Mouse (Mus musculus) splenic B cell, adult 2 months (primary cell): Measurements from ENCODE around the gene B4galt2.

Experiments used
- DNase-seq: peaks from one replicate; pipeline ENCODE4 v3.0.0-alpha.2; 2011; ENCODE audit warnings: low read depth, low spot score
- H3K27me3 ChIP-seq: 2 replicates; pipeline ENCODE4 v1.6.1; 2012; ENCODE audit warnings: mild to moderate bottlenecking, low read length, moderate library complexity, mixed read lengths; ENCODE audit not compliant: control insufficient read depth, poor library complexity, insufficient read depth, severe bottlenecking
- H3K36me3 ChIP-seq: 2 replicates; pipeline ENCODE4 v1.6.1; 2012; ENCODE audit warnings: mild to moderate bottlenecking, low read length, moderate library complexity, mixed read lengths; ENCODE audit not compliant: control insufficient read depth, poor library complexity, insufficient read depth, severe bottlenecking

The B4galt2 gene

DNA sequence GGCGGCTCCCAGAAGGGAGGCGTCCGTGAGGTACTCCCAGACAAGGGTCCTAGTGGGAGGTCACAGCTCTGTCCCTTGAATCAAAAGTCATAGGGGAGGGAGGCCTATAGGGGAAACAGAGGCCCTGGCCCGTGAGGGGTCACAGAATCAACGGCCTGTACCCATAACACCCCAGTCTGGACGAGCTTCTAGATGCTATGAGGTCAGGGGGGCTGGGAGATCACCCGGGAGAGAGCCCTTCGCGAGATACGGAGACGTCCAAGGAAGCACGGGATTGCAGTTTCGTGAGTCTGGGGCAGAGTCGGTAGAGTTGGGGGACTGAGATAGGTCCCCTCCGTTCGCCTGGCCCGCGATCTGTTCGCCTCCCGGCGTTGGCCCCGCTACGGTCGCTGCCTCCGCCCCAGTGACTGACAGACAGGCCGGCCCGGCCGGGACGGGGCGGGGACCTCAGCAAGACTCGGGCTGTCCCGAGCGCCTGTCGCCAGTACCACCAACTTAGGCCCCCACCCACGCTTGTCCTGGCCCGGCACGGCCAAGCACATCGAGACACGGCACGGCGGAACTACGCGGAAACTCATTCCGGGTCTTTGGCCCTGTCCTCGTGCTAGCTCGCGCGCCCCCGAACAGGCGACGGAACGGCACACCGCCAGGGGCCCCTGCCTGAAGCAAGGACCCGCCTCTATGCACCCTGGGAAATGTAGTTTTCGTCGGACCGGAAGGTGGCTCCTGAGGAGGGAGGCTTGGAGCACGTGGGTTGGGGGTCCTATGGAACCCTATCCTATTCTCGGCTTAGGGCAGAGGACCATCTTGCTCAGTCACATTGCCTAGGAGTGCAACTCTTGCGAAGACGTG, 31.5 kb upstream of the B4galt2 start, which contains the start of gene Ipo13:
Gene Ipo13, minus strand, starts transcription at position 409 of the 852 bp plus-strand sequence.
- DNase-seq, result peak; percentile 93
- Histone ChIP-seq H3K36me3 (no peaks in the 10 kb centered on the region; the same call in 1 of the 2 replicates), H3K27me3 (no peaks in the 10 kb centered on the region)

DNA sequence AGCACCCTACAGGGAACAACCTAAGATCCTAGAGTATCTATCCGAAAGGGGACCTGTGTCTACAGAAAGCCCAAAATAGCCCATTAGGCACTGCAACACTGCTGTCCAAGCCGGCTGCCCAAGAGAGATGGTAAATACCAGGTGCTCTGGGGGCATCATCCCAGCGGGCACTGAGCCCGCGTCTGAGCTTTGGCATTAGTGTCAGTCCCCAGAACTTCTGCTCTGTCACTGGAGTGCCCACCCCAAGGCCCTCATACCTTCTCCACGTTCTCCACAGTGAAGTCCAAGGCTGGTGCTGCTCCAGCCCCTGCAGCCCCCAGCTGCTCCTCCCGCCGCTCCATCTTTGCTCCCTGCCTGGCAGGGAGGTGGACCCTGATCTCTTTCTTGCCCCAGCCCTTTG, 30.7 kb upstream of the B4galt2 start:
- DNase-seq, result no peak
- Histone ChIP-seq H3K27me3 (no peaks in the 10 kb centered on the region), H3K36me3 (no peaks in the 10 kb centered on the region; the same call in 1 of the 2 replicates)

DNA sequence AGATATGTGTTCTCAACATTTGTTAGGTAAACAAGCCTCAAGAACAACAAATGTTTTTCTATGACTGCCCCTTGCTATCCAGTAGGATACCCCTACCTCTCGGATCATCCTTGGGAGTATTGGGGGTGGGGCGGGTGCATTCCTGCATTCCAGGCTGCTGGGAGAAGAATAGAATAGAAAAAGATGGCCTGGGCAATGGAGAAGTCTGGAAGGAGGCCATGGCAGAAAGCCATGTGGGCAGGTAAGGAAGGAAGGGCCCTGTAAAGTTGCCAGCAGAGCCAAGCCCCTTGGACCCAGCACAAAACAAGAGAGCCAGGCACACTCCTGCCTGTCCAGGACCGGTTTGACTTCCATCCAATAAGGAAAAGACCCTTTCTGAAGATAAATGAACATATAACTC, 30.1 kb upstream of the B4galt2 start:
- no peak for DNase-seq
- H3K36me3 ChIP-seq, result no peaks in the 10 kb centered on the region; the same call in 1 of the 2 replicates
- H3K27me3 ChIP-seq, result no peaks in the 10 kb centered on the region

DNA sequence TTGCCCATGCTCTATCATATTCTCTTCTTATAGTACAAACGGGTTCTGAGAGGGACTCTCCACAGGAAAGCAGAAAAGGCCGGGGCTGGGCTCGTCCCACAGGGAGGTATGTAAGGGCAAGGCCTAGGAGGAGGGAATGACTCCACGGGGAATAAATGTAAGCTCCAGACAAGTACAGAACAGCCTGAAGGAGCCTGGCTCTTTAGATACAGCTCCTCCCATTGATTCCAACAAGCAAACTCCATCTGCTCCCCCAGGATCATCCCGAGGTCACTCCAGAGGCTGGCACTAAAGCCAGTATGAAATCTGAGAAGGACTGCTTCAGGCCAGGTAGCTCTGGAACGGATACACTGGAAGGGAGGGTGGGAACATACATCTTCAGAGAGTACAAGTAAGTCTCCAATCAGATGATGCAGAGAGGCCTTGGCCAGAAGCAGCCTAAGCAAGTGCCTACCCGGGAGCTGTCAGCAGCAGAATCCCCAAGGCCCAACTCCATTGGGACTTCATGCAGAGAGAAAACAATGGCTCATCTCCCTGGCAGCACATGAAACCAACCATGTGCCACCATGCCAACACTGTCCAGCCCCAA, 29.5 kb upstream of the B4galt2 start:
- Histone ChIP-seq H3K27me3 (no peaks in the 10 kb centered on the region), H3K36me3 (no peaks in the 10 kb centered on the region; the same call in 1 of the 2 replicates)
- DNase-seq, result no peak

DNA sequence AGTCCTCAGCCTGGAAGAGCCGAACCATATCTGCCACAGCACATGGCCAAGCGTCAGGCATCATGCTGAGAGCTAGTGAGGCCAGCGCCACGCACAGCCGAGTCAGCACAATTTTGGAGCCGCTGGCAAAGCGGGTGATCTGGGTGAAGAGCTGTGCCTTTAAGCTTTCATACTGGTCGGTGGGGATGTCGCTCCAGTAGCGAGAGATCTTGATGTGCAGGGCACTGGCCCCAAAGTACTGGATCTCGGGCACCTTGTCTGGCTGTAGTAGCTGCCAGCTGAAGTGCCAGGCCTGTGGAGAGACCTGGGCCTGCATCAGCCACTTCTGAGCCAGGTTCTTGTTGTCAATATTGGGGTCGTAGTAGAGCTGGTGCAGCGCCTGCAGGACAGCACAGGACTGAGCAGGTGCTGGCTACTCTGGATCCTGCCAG, 28.9 kb upstream of the B4galt2 start:
- no peak for DNase-seq
- no peaks in the 10 kb centered on the region for H3K27me3 ChIP-seq
- no peaks in the 10 kb centered on the region; the same call in 1 of the 2 replicates for H3K36me3 ChIP-seq

DNA sequence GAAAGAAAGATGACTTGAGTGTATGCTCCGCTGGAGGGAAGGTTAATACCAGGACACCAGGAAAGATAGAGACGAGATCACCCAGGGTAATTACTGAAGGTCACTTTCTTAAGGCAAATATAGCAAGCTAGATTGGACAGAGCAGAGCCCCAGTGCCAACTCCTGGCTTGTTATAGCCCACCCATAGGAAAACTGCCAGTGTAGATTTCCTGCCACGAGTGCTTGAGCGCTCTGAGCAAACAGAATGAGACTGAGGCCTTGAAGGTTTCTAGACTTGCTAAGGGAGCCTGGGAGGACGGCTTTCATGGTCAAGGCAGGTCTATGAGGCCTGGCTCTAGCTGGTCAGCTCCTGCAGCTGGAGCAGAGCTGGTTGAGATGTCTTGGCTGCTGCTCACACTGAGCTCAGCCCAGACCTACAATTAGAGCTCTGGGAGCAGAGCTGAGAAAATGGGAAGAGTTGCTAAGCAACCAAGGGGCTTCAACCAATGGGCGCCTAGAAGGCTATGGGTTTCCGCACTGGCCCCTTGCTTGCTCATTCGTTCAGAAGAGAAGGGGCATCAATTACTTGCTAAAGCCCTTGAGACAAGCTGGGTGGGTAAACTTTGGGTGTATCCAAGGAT, 25.7 kb upstream of the B4galt2 start:
- Histone ChIP-seq H3K27me3 (no peaks in the 10 kb centered on the region), H3K36me3 (no peaks in the 10 kb centered on the region; the same call in 1 of the 2 replicates)
- no peak for DNase-seq

DNA sequence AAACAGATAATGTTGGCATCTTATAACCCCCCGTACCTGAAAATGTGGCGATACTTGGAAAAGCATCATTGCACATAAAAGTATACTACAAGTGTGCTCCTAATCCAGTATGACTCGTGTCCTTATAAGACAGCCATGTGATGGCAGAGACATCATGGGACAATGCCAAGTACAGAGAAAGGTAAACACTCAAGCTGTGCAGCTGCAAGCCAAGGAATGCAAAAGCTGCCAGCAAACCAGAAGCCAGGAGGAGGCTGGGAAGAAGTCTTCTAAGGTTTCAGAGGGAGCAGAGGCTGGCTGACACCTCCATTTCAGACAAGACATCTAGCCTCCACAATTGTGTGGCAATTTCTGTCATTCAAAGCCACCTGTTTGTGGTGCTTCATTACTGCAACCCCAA, 22.9 kb upstream of the B4galt2 start:
- DNase-seq, result no peak
- peaks cover 4% of the 10 kb centered on the region for H3K36me3 ChIP-seq

DNA sequence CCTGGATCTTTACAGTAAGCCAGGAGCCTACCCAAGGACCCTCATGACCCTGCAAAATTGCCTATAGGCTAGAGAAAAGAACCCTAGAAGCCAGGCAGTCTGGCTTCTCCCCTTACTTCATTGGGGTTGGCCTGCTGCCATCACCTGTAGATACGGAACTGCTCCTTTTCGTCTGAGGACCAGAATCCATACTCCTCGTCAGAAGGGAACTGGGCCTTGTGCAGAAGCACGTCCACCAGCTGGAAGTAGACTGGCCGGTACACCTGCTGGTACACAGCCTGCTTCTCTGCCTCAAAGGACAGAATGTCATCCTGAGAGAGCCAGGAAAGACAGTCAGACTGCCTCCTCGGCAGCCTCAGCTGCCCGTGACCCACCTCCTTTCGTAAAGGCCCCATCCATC, 21.5 kb upstream of the B4galt2 start:
- Histone ChIP-seq H3K27me3 (no peaks in the 10 kb centered on the region), H3K36me3 (peaks cover 5% of the 10 kb centered on the region)
- DNase-seq, result no peak

More for the DNA sequence above, 22.9 kb upstream of the B4galt2 start:
- H3K27me3 ChIP-seq, result no peaks in the 10 kb centered on the region

DNA sequence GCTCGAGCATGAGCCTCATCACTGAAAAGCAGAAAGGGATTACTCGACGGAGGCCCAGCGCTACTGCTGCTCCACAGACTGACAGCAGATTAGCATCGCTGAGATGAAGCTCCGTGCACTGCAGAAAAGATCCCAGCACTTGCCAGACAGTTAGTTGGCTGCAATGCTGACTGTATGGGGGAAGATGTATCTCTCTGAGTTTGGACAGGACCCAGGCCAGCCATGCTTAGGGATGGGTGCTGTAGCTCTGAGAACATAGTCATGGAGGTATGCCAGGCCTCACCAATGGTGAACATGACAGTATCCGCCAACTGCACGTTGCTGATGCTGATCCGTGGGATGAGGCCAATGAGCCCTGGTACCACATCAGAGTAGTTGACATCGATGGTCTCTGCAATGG, 20.8 kb upstream of the B4galt2 start:
- Histone ChIP-seq H3K36me3 (peaks cover 5% of the 10 kb centered on the region), H3K27me3 (no peaks in the 10 kb centered on the region)
- DNase-seq, result no peak

DNA sequence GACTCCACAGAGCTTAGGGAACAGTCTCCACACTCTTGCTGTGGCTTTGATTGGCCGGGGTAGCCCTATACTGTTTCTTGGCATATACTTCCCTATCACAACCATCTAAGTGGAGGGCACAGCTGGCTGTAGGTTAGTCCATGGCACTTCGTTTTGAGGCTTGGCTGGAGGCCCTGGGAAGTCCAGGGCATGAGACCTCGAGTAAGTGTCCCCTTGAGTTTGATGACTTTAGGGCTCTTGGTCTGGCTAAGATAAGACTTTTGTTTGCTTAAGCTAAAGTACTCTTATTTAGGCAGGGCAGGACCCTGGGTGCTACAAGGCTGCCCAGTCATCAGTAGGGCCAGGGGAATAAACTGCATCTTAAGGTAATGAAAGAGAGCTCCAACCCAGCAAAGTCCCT, 14.8 kb upstream of the B4galt2 start:
- Histone ChIP-seq H3K36me3 (peaks cover 5% of the 10 kb centered on the region), H3K27me3 (no peaks in the 10 kb centered on the region)
- no peak for DNase-seq

DNA sequence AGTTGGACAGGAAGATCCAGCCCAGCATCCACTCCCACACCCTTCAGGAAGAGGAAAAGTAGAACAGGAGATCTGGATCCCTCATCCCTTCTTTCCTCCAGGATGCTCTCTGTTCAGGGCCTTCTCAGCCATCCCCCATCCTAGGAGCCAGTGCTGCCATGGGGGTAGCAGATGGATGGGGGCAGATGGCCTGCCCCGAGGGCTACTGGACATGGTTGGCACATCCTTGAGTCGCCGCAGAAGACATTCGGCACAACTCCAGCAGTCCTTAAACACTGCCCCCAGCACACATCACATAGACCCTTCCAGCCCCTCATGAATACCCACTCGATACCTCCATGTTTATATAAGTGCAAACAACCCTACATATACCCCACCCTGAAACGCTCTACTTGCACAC, 12.7 kb upstream of the B4galt2 start:
- Histone ChIP-seq H3K27me3 (no peaks in the 10 kb centered on the region), H3K36me3 (no peaks in the 10 kb centered on the region; the same call in none of the 2 replicates)
- no peak for DNase-seq

DNA sequence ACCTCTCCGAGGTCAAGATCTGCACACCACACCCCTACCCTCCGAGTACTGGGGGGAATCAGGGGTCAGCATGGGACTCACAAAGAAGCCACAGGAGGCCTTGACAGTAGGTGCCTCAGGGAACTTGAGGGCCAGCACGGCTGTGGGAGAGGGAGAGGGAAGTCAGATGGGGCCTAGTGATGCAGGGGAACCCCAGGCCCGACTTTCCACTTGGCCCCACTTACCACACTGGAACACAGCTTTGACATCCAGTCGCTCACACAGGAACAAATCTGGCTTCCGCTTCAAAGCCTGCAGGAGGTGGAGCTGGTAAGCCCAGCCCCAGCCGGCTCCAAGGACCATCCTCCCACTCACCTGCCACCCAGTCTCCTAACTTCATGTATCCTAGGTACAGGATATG, 12.1 kb upstream of the B4galt2 start:
- Histone ChIP-seq H3K27me3 (no peaks in the 10 kb centered on the region), H3K36me3 (no peaks in the 10 kb centered on the region; the same call in none of the 2 replicates)
- no peak for DNase-seq

DNA sequence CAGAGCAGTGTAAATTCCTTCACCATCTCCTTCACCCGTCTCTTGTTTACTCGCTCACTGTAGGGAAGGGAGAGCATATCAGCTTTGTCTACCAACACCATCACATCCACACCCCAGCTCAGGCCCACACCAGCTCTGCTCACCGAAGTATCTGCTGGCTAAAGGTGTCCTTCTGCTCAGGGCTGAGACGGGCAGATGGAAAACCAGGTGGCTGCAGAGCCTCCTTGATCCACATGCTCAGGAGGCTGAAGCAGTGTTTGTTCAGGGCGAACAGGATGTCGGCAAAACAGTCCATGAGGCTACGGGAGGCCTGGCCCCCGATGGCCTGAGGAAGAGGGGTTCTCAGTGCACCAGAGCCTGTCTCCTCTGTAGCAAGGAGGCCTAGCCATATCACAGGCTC, 11.3 kb upstream of the B4galt2 start:
- DNase-seq, result no peak
- Histone ChIP-seq H3K27me3 (no peaks in the 10 kb centered on the region), H3K36me3 (no peaks in the 10 kb centered on the region; the same call in none of the 2 replicates)

DNA sequence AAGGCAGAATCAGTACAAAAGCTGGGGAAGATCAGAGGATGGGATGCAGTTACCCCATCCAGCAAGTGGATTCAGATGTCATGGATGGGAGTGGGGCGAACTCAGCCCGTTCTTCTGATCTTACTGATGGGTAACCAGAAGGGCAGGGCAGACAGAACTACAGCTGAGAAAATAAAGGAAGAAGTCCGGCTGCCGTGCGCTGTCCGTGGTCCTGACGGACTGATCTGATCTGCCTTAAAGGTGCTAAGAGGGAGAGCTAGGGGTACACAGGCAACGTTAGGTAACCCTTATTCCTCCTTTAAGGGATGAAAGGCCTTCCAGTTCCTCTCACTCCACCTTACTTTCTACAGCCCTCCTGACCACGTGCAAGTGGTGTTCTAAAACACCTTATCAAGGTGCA, 10.1 kb upstream of the B4galt2 start:
- H3K27me3 ChIP-seq, result no peaks in the 10 kb centered on the region
- DNase-seq, result peak; percentile 80
- no peaks in the 10 kb centered on the region; the same call in none of the 2 replicates for H3K36me3 ChIP-seq

DNA sequence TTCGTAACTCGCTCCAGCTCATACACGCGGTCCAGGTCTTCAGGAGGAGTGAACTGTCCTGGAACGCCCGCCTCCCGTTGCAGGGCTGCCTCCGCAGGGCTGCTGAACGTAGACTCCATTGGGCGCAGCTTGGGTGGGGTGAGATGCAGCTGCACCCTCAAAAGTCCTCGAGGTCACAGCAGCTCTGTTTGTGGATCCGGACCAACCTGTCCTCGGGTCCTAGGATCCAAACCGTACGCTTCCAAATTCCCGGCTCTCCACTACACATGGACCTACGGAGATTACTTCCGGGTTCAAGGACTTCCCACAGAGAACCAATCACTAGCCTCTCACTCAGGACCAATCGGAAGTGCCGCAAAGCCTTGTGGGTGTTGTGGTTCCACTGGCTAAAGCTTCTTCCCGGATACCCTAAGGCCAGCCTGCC, 8.5 kb upstream of the B4galt2 start, which contains the start of gene Dph2:
Gene Dph2, minus strand, starts transcription at position 295 of the 424 bp plus-strand sequence.
- H3K36me3 ChIP-seq, result no peaks in the 10 kb centered on the region; the same call in none of the 2 replicates
- peak; percentile 88 for DNase-seq
- H3K27me3 ChIP-seq, result no peaks in the 10 kb centered on the region
